Mouse (Mus musculus) layer of hippocampus, adult 2 months (tissue): Measurements from ENCODE around the gene Ccl28. TPM values are rescaled to one million over a fixed set of nuclear protein-coding genes. Genes with fewer than 3 reads are reported as not detected.
A peak's percentile ranks its signal among the peaks of the same experiment; 100 is the strongest.
"Not testable (repeated sequence)": the region's sequence is repeated elsewhere in the genome, so short reads cannot be mapped to it uniquely, and the experiment has no call there.

Source experiments
- DNase-seq, 2 experiments: peaks; one replicate each; pipeline ENCODE4 v3.0.0; 2022; ENCODE audit warnings: low spot score in 2 of 2
- H3K27ac ChIP-seq: fragments of 200-600 bp; 2 replicates; pipeline ENCODE4 v1.8.1; 2022
- H3K4me3 ChIP-seq: fragments of 200-600 bp; 2 replicates; pipeline ENCODE4 v1.8.1; 2022; ENCODE audit warnings: mild to moderate bottlenecking
- CTCF ChIP-seq: fragments of 200-600 bp; conservative IDR thresholded peaks from 2 replicates; pipeline ENCODE4 v1.8.1; 2022; ENCODE audit warnings: antibody characterized with exemption, mild to moderate bottlenecking, moderate library complexity
- total RNA-seq, 2 experiments: library from RNA; stranded (reverse); gene quantifications; 2 replicates each; pipeline ENCODE4 v1.2.3; 2021

Gene Ccl28
- total RNA-seq, 2 experiments from 2014 or later, result 1.6 to 1.7 TPM

DNA sequence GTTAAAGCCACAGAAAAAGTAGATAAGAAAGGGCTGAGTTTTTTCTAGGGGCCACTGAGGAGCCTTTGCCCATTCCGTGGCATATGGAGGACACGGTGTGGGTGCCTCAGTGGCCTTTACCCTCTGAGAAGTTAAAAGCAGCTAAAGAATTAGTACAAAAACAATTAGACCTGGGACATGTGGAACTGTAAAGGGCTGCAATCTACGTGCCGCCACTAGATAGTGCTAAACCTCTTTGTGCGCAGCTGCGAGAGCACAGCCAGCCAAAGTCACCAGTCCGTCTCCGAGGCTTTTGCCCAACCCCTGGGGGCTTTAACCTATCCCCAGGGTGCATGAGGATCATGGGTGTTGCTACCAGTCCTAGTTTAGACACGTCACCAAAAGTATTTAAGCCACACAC lies 37.8 kb downstream of the Ccl28 start:
- H3K4me3 ChIP-seq, H3K27ac ChIP-seq: not testable (repeated sequence)
- DNase-seq, result peak in 1 of 2 experiments; percentile 21
- peak; percentile 59 for TF ChIP-seq CTCF

DNA sequence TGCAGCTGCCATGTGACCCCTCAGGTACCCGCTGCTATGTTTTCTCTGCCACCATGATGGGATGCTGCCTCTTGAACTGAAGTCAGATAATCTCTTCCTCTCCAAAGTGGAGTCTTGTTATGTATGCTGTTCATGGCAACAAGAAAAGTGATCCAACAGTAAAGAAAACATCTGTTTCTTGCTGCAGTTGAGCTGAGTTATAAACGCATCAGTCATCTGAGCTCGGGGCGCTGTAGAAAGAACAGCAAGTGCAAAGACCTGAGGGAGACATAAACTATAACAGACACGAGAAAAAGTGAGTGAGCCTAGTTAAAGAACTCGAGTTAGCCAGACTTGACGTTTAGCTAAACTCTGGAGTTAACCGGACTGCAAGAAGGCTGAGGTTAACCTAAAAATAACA lies 55.2 kb downstream of the Ccl28 start:
- no peak for DNase-seq
- Histone ChIP-seq H3K4me3 (no peak overlapping the region), H3K27ac (no peak overlapping the region)
- no peak for TF ChIP-seq CTCF

DNA sequence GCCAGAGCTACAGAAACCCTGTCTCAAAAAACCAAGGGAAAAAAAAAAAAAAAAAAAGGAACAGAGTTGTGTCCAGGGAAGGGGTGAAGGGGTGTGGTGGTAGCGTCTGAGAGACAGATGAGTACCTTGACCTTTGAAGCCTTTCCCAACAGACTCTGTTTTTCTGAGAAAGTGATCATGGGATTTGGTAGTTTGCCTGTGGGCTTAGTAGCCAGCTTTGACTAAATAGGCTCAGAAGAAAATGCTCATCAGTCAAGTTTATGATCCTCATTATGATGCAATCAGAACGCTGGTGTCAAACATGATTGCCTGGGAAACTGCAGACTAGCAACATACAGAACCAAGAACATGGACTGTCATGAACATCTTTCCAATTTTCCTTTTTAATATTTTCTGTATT lies 56.1 kb downstream of the Ccl28 start:
- Histone ChIP-seq H3K4me3 (no peak overlapping the region), H3K27ac (no peak overlapping the region)
- no peak for DNase-seq
- TF ChIP-seq CTCF, result no peak

DNA sequence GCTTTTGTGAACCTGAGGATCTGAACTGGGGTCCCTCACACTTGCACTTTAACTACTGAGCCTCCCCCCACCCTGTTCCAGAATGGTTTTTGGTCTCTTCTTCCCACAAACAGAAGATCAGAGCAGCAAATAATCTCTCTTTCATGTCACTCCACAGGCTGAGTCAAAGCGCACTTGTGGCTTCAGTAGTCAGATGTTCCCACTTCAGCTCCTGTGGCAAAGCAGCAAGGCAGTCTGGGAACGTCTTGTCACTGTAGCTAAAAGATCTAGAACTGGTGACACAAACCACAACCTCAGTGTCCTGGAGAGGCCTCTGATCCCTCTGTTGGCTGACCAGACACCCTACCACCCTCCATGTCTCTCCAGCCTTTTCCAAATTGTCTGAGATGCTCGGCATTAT lies 57.5 kb downstream of the Ccl28 start:
- DNase-seq, result no peak
- no peak overlapping the region for H3K27ac ChIP-seq
- no peak for TF ChIP-seq CTCF
- no peak overlapping the region for H3K4me3 ChIP-seq

DNA sequence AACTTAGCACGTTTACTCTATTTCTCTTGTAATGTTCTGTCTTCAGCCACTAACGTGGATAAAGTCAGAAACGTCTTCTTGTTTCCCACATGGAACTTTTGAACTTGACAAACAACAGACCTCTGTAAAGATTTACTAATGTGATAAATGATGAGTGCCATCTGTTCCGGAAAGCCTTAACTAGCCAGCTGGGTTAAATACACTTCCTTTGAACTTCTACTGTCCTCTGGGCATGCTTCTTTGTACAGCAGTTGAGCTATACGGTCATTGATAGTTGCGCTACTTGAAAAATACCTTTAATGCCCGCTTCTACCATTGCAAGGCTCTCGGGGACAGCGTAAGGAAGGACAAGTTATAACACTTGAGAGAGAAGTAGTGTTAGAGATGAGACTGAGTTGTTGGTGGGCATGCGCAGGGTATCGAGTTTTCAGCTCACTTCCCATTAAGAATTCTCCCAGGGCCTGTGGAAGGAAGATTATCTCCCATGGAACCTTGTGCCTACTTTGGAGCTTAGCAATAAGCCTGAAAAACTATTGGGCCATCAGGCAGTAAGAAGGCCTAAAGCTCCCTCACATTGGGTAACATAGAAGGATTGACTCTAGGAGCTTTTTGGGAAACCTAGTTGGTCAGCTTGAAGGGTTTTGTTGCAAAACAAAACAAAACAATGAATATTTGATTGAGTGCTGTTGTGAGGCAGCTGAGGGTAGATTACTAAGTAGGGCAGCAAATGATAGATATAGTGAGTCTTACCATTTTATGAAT lies 61.0 kb downstream of the Ccl28 start:
- DNase-seq, result no peak
- TF ChIP-seq CTCF, result no peak
- Histone ChIP-seq H3K4me3 (no peak overlapping the region), H3K27ac (no peak overlapping the region)

DNA sequence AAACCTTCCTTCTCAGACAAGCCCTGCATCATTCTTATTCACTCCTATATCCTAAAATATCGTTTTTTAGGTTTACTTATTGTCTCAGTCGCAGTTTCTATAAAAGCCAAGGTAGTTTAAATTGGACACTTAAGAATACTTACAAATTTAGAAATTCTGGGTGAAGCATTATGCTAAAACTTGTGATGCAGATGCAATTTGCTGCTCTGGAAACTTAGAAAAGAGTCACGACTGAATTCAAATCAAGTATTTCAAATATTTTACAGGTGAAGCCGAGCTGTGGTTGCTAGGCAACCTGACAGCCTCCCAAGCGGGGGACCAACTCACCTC lies 66.1 kb downstream of the Ccl28 start:
- TF ChIP-seq CTCF, result no peak

DNA sequence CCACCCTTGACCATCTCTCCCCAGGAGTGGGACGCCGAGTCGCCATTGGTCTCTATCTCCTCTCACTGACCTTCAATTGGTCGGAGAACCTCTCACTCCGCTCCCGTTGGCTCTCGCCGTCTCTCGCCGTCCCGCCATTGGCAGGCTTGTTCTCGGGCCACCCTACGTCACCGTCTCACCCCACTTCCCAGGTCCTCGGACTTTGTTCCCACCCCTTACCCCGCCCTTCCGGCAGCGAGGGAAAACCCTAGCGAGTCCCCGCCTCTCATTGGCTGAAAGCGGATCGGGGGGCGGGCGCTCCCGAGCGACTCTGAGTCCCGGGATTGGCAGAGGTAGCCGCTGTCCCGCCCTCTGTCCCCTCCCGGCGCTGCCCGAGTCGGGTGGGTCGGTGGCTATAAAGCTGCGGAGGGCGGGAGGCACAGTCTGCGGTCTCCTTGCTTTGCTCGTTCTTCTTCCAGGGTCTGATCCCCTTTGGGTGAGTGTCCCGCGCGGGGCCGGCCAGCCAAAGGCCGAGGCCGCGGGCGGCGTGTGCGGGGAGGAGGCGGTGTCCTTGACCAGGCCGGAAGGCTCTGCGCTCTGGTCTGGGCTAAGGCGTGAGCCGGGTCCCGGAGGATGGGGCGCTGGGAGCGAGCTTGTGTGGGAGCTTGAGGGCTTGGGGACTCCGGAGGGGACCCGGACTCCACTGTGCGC lies 66.6 kb downstream of the Ccl28 start, which contains the start of gene Hmgcs1:
Hmgcs1 (plus strand) TSS at position 341 of the 690 bp plus-strand sequence.
- no peak for TF ChIP-seq CTCF
- DNase-seq, result peak; percentile 98 to 99
- H3K27ac ChIP-seq, result peak within 1 kb of the TSS; percentile 98

More for the DNA sequence above, 66.1 kb downstream of the Ccl28 start:
- Histone ChIP-seq H3K4me3 (peak overlapping the region; percentile 97), H3K27ac (peak overlapping the region; percentile 93)
- DNase-seq, result no peak

DNA sequence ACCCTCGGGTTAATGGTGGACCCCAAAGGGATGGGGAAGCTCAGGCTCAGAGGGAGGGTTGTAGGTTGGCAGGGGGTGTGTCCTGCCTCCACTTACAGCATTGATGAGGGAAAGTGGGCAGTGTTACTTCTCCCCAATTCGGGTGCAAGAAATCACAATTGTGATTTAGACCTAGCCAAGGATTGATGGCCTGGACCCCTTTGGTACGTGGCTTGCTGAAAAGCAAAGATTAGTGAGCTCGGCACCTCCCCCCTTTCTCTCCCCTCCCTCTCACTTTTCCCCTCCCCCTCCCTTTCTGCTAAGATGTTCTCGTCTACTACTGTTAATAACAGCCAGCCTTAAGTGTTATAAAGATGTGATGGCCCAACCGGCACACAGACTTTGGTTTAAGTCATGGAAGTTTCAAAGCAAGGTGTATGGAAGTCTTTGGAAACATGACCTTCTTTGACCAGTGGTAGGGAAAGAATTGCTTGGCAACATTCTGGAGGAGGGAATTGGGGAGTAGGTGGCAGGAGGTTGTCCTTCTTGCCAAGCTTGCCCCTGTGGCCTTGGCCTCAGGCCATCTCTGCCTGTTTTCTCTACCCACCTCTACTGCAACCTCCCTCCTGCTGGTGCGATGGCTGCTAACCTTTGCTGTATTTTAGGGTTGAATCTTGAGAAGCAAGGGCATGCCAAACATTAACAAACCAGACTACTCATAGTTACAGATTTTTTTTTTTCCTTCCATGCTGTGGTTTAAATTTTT lies 67.4 kb downstream of the Ccl28 start:
- Histone ChIP-seq H3K4me3 (peak overlapping the region; percentile 97), H3K27ac (peak overlapping the region; percentile 98)
- no peak for DNase-seq
- TF ChIP-seq CTCF, result no peak

More for the DNA sequence above, 66.6 kb downstream of the Ccl28 start, which contains the start of gene Hmgcs1:
- H3K4me3 ChIP-seq, result peak within 1 kb of the TSS; percentile 97

DNA sequence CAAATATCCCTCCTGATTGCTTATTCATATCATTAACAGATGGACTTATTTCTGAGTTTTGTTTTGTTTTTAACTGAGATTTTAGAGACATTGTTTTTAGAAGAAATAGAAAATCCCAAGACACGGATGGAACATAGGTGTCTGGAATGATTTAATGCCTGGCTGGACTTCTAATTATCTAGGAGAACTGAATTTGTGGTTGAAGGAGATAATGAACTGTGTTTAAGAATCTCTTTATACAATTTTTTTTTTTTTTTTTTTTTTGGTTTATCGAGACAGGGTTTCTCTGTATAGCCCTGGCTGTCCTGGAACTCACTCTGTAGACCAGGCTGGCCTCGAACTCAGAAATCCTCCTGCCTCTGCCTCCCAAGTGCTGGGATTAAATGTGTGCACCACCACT lies 68.3 kb downstream of the Ccl28 start:
- 0 out of 2 replicates have a peak overlapping the region, but pooled peaks have one; percentile 98 for H3K27ac ChIP-seq
- peak overlapping the region; percentile 97 for H3K4me3 ChIP-seq
- DNase-seq, result not testable (repeated sequence)

DNA sequence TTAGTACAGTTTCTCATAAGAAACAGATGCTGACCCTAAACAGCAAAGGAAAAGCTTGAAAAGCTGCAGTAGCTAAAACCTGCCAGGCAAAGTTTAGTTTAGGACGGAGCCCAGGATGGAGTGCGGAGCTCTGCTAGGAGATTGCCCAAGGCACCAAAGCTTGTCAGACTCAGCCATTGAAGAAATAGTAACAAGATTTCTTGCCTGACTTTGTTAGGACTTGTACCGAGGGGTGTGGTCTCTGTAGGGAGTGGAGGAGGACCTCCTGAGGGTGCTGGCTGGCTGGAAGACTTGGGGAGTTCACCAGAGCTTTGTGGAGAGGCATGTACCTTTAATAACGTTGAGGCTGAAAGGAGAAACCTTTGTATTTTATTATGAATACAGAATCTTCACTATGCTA lies 72.1 kb downstream of the Ccl28 start:
- H3K27ac ChIP-seq, result no peak overlapping the region
- H3K4me3 ChIP-seq, result no peak overlapping the region
- TF ChIP-seq CTCF, result no peak
- DNase-seq, result no peak

DNA sequence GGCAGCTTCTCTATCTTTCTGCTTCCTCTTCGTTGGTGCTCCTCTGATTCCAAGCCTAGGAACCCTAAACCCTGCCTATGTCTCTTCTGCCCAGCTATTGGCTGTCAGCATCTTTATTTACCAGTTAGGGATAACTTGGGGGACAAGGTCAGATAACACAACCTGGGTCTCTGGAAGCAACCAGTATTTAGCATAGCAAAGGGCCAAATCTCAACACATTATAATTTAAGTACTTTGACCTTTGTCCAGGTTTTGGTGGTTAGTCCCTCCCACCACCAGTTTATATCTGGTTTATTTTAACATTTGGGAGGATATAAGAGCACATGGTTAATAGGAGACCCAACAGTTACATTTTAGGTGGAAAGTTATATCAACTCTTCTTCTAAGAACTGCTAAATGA lies 72.9 kb downstream of the Ccl28 start:
- Histone ChIP-seq H3K27ac (no peak overlapping the region), H3K4me3 (no peak overlapping the region)
- DNase-seq, result no peak
- no peak for TF ChIP-seq CTCF

DNA sequence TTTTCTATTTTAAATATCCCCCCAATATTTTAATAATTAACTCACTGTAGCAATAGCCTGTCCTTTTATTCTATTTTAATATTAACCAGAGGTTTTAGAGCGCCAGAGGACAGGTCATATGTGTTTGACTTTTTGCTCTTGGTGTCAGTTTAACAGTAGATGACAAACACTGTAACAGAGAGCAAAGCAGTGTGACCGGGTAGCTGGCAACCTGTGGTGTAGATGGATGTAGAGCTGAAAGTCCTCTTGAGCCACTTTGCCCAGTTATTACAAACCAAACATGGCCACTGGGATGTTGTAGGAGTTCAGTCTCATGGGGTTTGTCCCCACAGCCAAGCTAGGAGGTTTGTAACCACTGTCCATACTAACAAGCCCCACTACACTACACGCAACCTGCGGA lies 74.8 kb downstream of the Ccl28 start:
- Histone ChIP-seq H3K27ac (no peak overlapping the region), H3K4me3 (no peak overlapping the region)
- no peak for TF ChIP-seq CTCF
- no peak for DNase-seq

Other genes with a start within 250 kb of the Ccl28 start
- gene Paip1, start 195.2 kb upstream of the Ccl28 start, total RNA-seq, result 10 to 100 TPM; 97.2 to 98.9 TPM
- gene 4833420G17Rik, start 161.1 kb upstream of the Ccl28 start, total RNA-seq, result 10 to 100 TPM; 26.8 to 27.5 TPM
- gene Tmem267, start 135.8 kb upstream of the Ccl28 start, total RNA-seq, result 10 to 100 TPM; 26.8 to 32.2 TPM
- gene 3110070M22Rik, start 135.4 kb upstream of the Ccl28 start, total RNA-seq, result 1 to 10 TPM; 2.2 to 3.4 TPM
- gene Hmgcs1, start 66.6 kb downstream of the Ccl28 start, total RNA-seq, result 100 to 1,000 TPM; 192 to 193 TPM
- 10 to 100 TPM; 13.1 to 14.0 TPM for gene Nim1k, start 132.1 kb downstream of the Ccl28 start, total RNA-seq
- gene Zfp131, start 167.1 kb downstream of the Ccl28 start, total RNA-seq, result 10 to 100 TPM; 40.4 to 43.2 TPM
- not detected for gene AF067063, start 206.4 kb downstream of the Ccl28 start, total RNA-seq
- not detected for gene D13Ertd608e, start 212.2 kb downstream of the Ccl28 start, total RNA-seq